Mouse (Mus musculus): Measurements from ENCODE around the gene Tshr. TPM values are rescaled to one million over a fixed set of nuclear protein-coding genes. Genes with fewer than 3 reads are reported as not detected.

The Tshr gene
- polyA plus RNA-seq, 1 experiment from 2014 or later = not detected

- WGBS = 41% methylated on average over 9 of the region's 9 CpGs
- H3K9me3 ChIP-seq (replicated peaks) = no peaks in the 10 kb centered on the region
- no peak overlapping the region for H3K27ac ChIP-seq
- no peaks in the 10 kb centered on the region for H3K27me3 ChIP-seq (ENCODE audit: low read depth, poor library complexity, severe bottlenecking)
- DNase-seq (ENCODE audit: low spot score) = no peak
- no peak overlapping the region for H3K4me3 ChIP-seq
- no peaks in the 10 kb centered on the region for H3K4me1 ChIP-seq
- H3K36me3 ChIP-seq = no peaks in the 10 kb centered on the region
These were observed 36.9 kb downstream of the Tshr start for GRCm38 (mm10) chr12:91421272-91421671.

GRCm38 (mm10) chr12:91423125-91423820, 38.9 kb downstream of the Tshr start:
- H3K27me3 ChIP-seq (ENCODE audit: low read depth, poor library complexity, severe bottlenecking) = no peaks in the 10 kb centered on the region
- DNase-seq (ENCODE audit: low spot score) = no peak
- H3K9me3 ChIP-seq (replicated peaks) = no peaks in the 10 kb centered on the region
- 77% methylated on average over 11 of the region's 11 CpGs for WGBS
- no peaks in the 10 kb centered on the region for H3K4me1 ChIP-seq
- H3K4me3 ChIP-seq = no peak overlapping the region
- no peak overlapping the region for H3K27ac ChIP-seq
- H3K36me3 ChIP-seq = no peaks in the 10 kb centered on the region

GRCm38 (mm10) chr12:91426499-91426898, 42.1 kb downstream of the Tshr start:
- no peak overlapping the region for H3K27ac ChIP-seq
- no peaks in the 10 kb centered on the region for H3K27me3 ChIP-seq (ENCODE audit: low read depth, poor library complexity, severe bottlenecking)
- no peaks in the 10 kb centered on the region for H3K36me3 ChIP-seq
- H3K9me3 ChIP-seq (replicated peaks) = no peaks in the 10 kb centered on the region
- no peaks in the 10 kb centered on the region for H3K4me1 ChIP-seq
- 63% methylated on average over 4 of the region's 4 CpGs for WGBS
- no peak overlapping the region for H3K4me3 ChIP-seq
- no peak for DNase-seq (ENCODE audit: low spot score)

- no peaks in the 10 kb centered on the region for H3K4me1 ChIP-seq
- DNase-seq (ENCODE audit: low spot score) = no peak
- no peaks in the 10 kb centered on the region for H3K9me3 ChIP-seq (replicated peaks)
- 64% methylated on average over 2 of the region's 2 CpGs for WGBS
- H3K27me3 ChIP-seq (ENCODE audit: low read depth, poor library complexity, severe bottlenecking) = no peaks in the 10 kb centered on the region
- no peak overlapping the region for H3K4me3 ChIP-seq
- no peaks in the 10 kb centered on the region for H3K36me3 ChIP-seq
- H3K27ac ChIP-seq = no peak overlapping the region
These were observed 42.8 kb downstream of the Tshr start for GRCm38 (mm10) chr12:91427129-91427528.

GRCm38 (mm10) chr12:91482195-91482733, 97.9 kb downstream of the Tshr start:
- DNase-seq (ENCODE audit: low spot score) = no peak
- WGBS = 88% methylated on average over 13 of the region's 13 CpGs
- H3K36me3 ChIP-seq = no peaks in the 10 kb centered on the region
- no peaks in the 10 kb centered on the region for H3K9me3 ChIP-seq (replicated peaks)
- no peak overlapping the region for H3K4me3 ChIP-seq
- no peak overlapping the region for H3K27ac ChIP-seq
- H3K4me1 ChIP-seq = no peaks in the 10 kb centered on the region
- H3K27me3 ChIP-seq (ENCODE audit: low read depth, poor library complexity, severe bottlenecking) = no peaks in the 10 kb centered on the region

GRCm38 (mm10) chr12:91486342-91486741, 102.0 kb downstream of the Tshr start:
- Histone ChIP-seq H3K27me3 (ENCODE audit: low read depth, poor library complexity, severe bottlenecking) (no peaks in the 10 kb centered on the region), H3K9me3 (replicated peaks) (no peaks in the 10 kb centered on the region), H3K4me3 (no peak overlapping the region), H3K36me3 (no peaks in the 10 kb centered on the region), H3K4me1 (no peaks in the 10 kb centered on the region), H3K27ac (no peak overlapping the region)
- DNase-seq (ENCODE audit: low spot score) = no peak
- WGBS = 90% methylated on average over 4 of the region's 4 CpGs

- H3K9me3 ChIP-seq (replicated peaks) = no peaks in the 10 kb centered on the region
- no peaks in the 10 kb centered on the region for H3K4me1 ChIP-seq
- H3K36me3 ChIP-seq = no peaks in the 10 kb centered on the region
- no peak overlapping the region for H3K4me3 ChIP-seq
- DNase-seq (ENCODE audit: low spot score) = no peak
- no peaks in the 10 kb centered on the region for H3K27me3 ChIP-seq (ENCODE audit: low read depth, poor library complexity, severe bottlenecking)
- H3K27ac ChIP-seq = no peak overlapping the region
- 62% methylated on average over 3 of the region's 3 CpGs for WGBS
These were observed 104.0 kb downstream of the Tshr start for GRCm38 (mm10) chr12:91488406-91488805.

- WGBS = 69% methylated on average over 11 of the region's 11 CpGs
- Histone ChIP-seq H3K27me3 (ENCODE audit: low read depth, poor library complexity, severe bottlenecking) (no peaks in the 10 kb centered on the region), H3K27ac (peak overlapping the region; percentile 30; the same call in 1 of the 2 replicates), H3K36me3 (no peaks in the 10 kb centered on the region), H3K9me3 (replicated peaks) (no peaks in the 10 kb centered on the region), H3K4me1 (peaks cover 18% of the 10 kb centered on the region), H3K4me3 (no peak overlapping the region)
- no peak for DNase-seq (ENCODE audit: low spot score)
These were observed 111.3 kb downstream of the Tshr start for GRCm38 (mm10) chr12:91495497-91496225.

- DNase-seq (ENCODE audit: low spot score) = no peak
- H3K27ac ChIP-seq = peak overlapping the region; percentile 30; the same call in 1 of the 2 replicates
- H3K36me3 ChIP-seq = no peaks in the 10 kb centered on the region
- peaks cover 18% of the 10 kb centered on the region for H3K4me1 ChIP-seq
- H3K4me3 ChIP-seq = no peak overlapping the region
- no peaks in the 10 kb centered on the region for H3K27me3 ChIP-seq (ENCODE audit: low read depth, poor library complexity, severe bottlenecking)
- no peaks in the 10 kb centered on the region for H3K9me3 ChIP-seq (replicated peaks)
- WGBS = 69% methylated on average over 3 of the region's 3 CpGs
These were observed 111.8 kb downstream of the Tshr start for GRCm38 (mm10) chr12:91496226-91496558.

GRCm38 (mm10) chr12:91500475-91500874, 116.1 kb downstream of the Tshr start:
- no peak overlapping the region for H3K27ac ChIP-seq
- H3K4me3 ChIP-seq = no peak overlapping the region
- H3K4me1 ChIP-seq = peaks cover 19% of the 10 kb centered on the region
- no peaks in the 10 kb centered on the region for H3K27me3 ChIP-seq (ENCODE audit: low read depth, poor library complexity, severe bottlenecking)
- no peaks in the 10 kb centered on the region for H3K9me3 ChIP-seq (replicated peaks)
- no peaks in the 10 kb centered on the region for H3K36me3 ChIP-seq
- 88% methylated on average over 2 of the region's 2 CpGs for whole genome bisulfite sequencing
- DNase-seq (ENCODE audit: low spot score) = no peak

- 86% methylated on average over 3 of the region's 3 CpGs for WGBS
- Histone ChIP-seq H3K36me3 (no peaks in the 10 kb centered on the region), H3K27ac (no peak overlapping the region), H3K4me1 (peaks cover 9% of the 10 kb centered on the region), H3K27me3 (ENCODE audit: low read depth, poor library complexity, severe bottlenecking) (no peaks in the 10 kb centered on the region), H3K9me3 (replicated peaks) (no peaks in the 10 kb centered on the region), H3K4me3 (no peak overlapping the region)
- no peak for DNase-seq (ENCODE audit: low spot score)
These were observed 127.4 kb downstream of the Tshr start for GRCm38 (mm10) chr12:91511766-91512165.

- WGBS = 84% methylated on average over 6 of the region's 6 CpGs
- DNase-seq (ENCODE audit: low spot score) = no peak
- no peaks in the 10 kb centered on the region for H3K27me3 ChIP-seq (ENCODE audit: low read depth, poor library complexity, severe bottlenecking)
- no peaks in the 10 kb centered on the region for H3K9me3 ChIP-seq (replicated peaks)
- H3K4me1 ChIP-seq = peaks cover 25% of the 10 kb centered on the region
- no peaks in the 10 kb centered on the region for H3K36me3 ChIP-seq
- H3K27ac ChIP-seq = no peak overlapping the region
- no peak overlapping the region for H3K4me3 ChIP-seq
These were observed 129.6 kb downstream of the Tshr start for GRCm38 (mm10) chr12:91513980-91514379.

- no peak for DNase-seq (ENCODE audit: low spot score)
- no peak overlapping the region for H3K4me3 ChIP-seq
- 23% methylated on average over 3 of the region's 3 CpGs for WGBS
- no peaks in the 10 kb centered on the region for H3K9me3 ChIP-seq (replicated peaks)
- H3K27ac ChIP-seq = no peak overlapping the region
- peaks cover 25% of the 10 kb centered on the region for H3K4me1 ChIP-seq
- H3K36me3 ChIP-seq = no peaks in the 10 kb centered on the region
- no peaks in the 10 kb centered on the region for H3K27me3 ChIP-seq (ENCODE audit: low read depth, poor library complexity, severe bottlenecking)
These were observed 133.4 kb downstream of the Tshr start for GRCm38 (mm10) chr12:91517808-91518207.

Measured in limb, embryonic 10.5 days (tissue).